Mouse (Mus musculus): Measurements from ENCODE around the gene Methig1. TPM values are rescaled to one million over a fixed set of nuclear protein-coding genes. Genes with fewer than 3 reads are reported as not detected.
"Not testable (repeated sequence)": the region's sequence is repeated elsewhere in the genome, so short reads cannot be mapped to it uniquely, and the experiment has no call there.

Gene Methig1
- total RNA-seq, 4 experiments from 2014 or later, result not detected

- no peak for DNase-seq (ENCODE audit: low spot score in 2 of 2)
Measured at GRCm38 (mm10) chr15:100393016-100393415, 40.1 kb downstream of the Methig1 start.

GRCm38 (mm10) chr15:100395561-100395960 lies 42.6 kb downstream of the Methig1 start:
- DNase-seq (ENCODE audit: low spot score in 2 of 2), result no peak

DNA sequence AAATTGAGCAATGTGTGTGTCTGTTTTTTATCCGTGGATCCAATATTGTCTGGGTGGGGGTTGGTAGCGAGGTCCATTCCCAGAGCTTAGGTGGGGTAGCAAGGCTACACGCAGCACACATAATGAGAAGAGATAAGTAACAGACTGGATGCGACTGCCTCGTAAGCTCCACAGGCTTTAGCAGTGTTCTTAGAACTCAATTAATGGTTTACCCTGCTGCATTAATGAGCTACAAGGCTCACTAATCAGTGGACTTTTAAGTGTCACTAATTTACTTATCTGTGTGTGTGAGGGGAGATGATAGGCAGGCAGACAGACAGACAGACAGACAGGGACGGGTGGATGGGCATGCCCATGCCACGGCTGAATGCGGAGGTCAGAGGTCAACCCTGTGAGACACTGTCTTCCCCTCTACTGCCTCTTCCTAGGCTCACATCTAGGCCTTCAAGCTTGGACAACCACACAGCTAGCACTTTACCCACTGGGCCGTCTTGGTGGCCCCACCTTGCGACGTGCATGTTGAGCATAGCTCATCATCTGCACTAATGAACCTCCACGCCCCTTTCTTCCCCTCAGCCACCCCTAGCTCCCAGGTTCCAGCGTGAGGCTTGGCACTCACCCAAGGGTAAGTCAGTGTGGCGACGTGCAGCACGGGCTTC lies 47.8 kb downstream of the Methig1 start:
- DNase-seq (ENCODE audit: low spot score in 2 of 2), result no peak

DNA sequence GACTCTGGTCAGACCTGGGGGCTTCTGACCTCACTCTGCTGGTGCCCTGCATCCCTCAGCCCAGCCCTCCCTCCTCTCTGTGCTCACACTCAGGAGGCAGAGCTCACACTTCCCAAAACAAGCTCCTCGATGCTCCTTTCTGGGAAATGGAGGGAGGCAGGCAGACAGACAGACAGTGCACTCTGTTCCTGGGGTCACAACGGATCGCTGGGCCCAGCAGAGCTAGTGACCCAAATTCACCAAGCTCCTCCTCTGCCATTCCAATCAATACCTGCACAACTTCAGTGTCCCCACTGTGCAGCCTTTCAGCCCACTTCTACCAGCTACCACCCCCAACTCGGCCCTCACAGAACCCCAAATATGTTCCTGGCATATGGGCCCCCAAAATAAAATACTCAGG lies 48.9 kb downstream of the Methig1 start:
- DNase-seq (ENCODE audit: low spot score in 2 of 2), result no peak

- no peak for DNase-seq (ENCODE audit: low spot score in 2 of 2)
Measured at GRCm38 (mm10) chr15:100402347-100402746, 49.4 kb downstream of the Methig1 start.

GRCm38 (mm10) chr15:100402798-100403197 lies 49.8 kb downstream of the Methig1 start:
- no peak for DNase-seq (ENCODE audit: low spot score in 2 of 2)

DNA sequence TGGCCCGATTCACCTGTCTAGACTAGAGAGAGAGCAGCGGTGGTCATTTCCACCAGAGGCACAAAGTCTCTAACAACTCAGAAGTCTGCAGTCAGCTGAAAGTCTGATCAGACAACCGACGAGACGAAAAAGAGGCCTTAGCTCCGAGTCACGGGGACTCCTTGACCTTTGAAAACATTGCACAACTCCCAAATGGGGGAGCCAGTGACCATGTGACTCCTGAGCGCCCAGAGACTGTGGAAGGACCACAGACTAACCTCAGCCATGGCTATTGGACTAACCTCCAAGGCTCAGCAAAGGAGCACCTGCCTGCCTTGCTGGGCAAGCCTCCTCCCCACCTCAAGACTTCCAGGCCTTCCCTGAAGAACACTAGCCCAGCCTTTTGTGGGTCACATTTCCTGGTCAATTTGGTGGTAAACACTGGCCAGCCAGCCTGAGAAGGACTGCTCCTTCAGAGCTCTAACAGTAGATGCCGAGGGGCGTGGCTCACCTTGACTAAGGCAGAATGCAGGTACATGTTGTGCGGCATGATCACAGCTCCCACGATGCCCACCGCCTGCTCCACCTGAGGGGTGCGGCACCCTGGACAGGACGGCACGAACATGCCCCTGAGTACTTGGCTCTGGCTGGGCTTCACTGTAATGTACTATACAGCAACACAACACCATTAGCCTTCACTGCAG lies 50.5 kb downstream of the Methig1 start:
- DNase-seq (ENCODE audit: low spot score in 2 of 2), result no peak

DNA sequence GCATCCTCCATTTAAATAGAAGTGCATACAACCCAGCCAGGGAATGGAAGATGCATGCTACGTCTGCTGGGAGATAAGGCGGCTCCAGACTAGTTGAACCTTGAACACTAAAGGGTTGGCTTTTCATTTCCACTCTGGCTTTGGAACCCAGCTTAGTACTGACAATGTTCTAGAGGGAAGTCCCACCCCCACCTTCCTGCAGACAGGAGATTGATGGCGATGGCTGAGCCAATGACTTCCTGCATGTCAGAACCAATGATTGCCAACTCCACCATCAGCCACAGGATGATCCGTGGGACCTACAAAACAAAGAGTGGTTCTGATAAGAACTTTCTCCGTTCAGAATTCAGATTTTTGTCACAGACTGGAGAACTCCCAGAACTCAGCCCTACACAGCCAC lies 53.1 kb downstream of the Methig1 start:
- DNase-seq (ENCODE audit: low spot score in 2 of 2), result no peak

GRCm38 (mm10) chr15:100410918-100411672 lies 58.1 kb downstream of the Methig1 start:
- DNase-seq (ENCODE audit: low spot score in 2 of 2), result no peak

DNA sequence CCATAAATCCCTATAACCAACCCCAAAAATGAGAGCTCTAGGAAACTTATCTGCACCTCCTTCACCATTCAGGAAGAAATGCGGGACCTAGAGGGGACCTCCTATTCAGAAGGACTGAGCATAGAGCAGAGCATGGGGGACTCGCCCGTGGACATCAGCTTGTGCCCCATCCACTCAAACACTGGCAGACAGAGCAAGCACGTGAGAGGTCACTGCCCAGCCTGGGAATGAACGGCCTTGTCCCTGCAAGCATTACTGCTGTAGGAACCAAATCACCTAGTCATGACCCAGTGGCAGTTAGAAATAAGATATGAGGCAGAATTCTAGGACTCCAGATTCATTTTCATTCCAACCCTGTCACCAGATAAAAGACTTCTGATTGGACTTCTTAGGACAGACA lies 58.8 kb downstream of the Methig1 start:
- no peak for DNase-seq (ENCODE audit: low spot score in 2 of 2)

GRCm38 (mm10) chr15:100413306-100413705 lies 60.4 kb downstream of the Methig1 start:
- DNase-seq (ENCODE audit: low spot score in 2 of 2), result no peak

DNA sequence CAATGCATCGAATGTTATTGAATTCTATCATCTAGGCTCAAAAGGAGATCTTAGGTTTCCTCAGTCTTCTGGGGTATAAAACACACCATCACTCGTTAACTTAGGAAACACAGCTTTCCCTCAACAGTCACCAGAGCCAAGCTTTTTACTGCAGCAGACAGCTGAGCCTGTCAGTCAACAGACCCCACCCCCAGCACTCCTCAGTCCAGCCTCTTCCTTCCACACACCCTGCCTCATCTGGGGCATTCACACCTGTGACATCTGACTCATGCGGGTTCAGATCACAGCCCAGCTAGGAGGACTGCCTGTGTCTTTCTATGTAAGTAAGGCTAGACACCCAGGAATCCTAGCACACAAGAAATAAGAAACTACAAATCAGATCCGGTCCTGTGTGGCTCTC lies 61.1 kb downstream of the Methig1 start:
- no peak for DNase-seq (ENCODE audit: low spot score in 2 of 2)

- no peak for DNase-seq (ENCODE audit: low spot score in 2 of 2)
Measured at GRCm38 (mm10) chr15:100414942-100415341, 62.0 kb downstream of the Methig1 start.

- DNase-seq (ENCODE audit: low spot score in 2 of 2), result no peak
Measured at GRCm38 (mm10) chr15:100415684-100416083, 62.7 kb downstream of the Methig1 start.

- no peak for DNase-seq (ENCODE audit: low spot score in 2 of 2)
Measured at GRCm38 (mm10) chr15:100417854-100418450, 65.0 kb downstream of the Methig1 start.

GRCm38 (mm10) chr15:100419311-100419710 lies 66.4 kb downstream of the Methig1 start:
- DNase-seq (ENCODE audit: low spot score in 2 of 2), result no peak

DNA sequence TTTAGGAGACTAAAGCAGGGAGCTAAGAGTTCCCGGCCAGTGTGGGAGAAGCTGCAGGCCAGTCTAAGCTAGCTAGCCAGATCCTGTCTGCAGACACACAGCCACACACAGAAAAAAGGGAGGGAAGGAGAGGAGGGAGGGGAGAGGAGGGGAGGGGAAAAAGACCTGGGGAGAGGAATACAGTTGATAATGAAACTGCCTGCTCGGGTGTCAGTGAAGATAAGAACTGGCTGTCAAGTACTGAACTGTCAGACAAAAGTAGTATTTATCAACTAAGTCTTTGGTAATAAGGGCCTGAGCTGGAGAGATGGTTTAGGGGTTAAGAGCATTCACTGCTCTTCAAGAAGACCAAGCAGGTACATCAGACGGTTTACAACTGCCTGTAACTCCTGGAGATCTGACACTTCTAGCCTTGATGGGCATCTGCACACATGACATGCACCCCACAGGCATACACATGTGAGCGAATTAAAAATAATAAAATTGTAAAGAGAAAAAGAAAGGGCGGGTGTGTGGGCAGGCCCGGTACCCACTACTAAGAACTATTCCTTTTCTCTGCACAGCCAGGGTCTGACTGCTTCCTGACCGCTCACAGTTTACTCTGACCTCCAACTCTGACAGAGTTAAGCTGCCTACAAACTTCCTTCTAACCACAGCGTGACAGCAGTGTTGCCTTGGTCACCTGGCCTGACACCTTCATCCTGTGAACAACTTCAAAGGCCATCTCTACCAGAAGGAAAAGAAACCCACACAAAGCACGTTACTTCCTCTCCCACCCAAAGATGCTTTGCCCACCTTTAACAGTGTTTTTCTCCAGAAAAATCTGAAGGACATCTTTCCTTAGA lies 67.2 kb downstream of the Methig1 start:
- DNase-seq (ENCODE audit: low spot score in 2 of 2), result no peak

- no peak for DNase-seq (ENCODE audit: low spot score in 2 of 2)
Measured at GRCm38 (mm10) chr15:100421059-100421757, 68.3 kb downstream of the Methig1 start.

DNA sequence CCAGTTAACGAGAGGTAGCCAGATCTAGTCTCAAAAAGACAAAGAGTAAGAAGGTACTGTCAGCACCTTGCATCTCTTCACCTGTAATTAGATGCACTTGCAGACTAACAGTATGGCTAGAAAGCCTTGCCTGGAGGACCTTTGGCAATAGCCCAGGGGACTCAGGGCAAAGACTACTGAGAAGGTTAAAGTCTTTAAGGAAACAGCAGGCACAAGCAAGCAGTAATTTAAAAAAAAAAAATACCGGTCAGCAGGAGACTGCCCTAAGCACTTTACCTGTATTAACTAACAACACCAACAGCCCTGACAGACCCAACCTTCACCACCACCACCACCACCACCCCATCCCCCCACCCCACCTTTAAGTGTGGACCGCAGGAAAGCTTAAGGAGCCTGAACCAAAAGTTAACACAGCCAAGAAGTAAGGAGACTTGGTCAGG lies 68.8 kb downstream of the Methig1 start, which contains the start of gene Gm5475:
Gene Gm5475, plus strand, starts transcription at position 390 of the 440 bp plus-strand sequence.
- DNase-seq (ENCODE audit: low spot score in 2 of 2), result not testable (repeated sequence)

GRCm38 (mm10) chr15:100422476-100422875 lies 69.5 kb downstream of the Methig1 start:
- no peak for DNase-seq (ENCODE audit: low spot score in 2 of 2)
